Mouse (Mus musculus): ENCODE data around the gene Ptpn14. TPM values are rescaled to one million over a fixed set of nuclear protein-coding genes. Genes with fewer than 3 reads are reported as not detected.
A peak's percentile ranks its signal among the peaks of the same experiment; 100 is the strongest.

Ptpn14 gene
- total RNA-seq, 2 experiments from 2014 or later, result 13.2 to 13.9 TPM

GRCm38 (mm10) chr1:189879212-189879611 lies 151.1 kb downstream of the Ptpn14 start:
- no peak overlapping the region for H3K4me3 ChIP-seq
- H3K27ac ChIP-seq, result no peak overlapping the region
- intact Hi-C loops (cut with DNase I), result no loop called here
- DNase-seq (ENCODE audit: extremely low spot score in 1 of 2, low spot score in 2 of 2), result no peak
- TF ChIP-seq CTCF (IDR thresholded peaks at IDR 0.05), result peak; percentile 31

GRCm38 (mm10) chr1:189879965-189880364 lies 151.9 kb downstream of the Ptpn14 start:
- no peak for DNase-seq (ENCODE audit: extremely low spot score in 1 of 2, low spot score in 2 of 2)
- H3K27ac ChIP-seq, result no peak overlapping the region
- intact Hi-C loops (cut with DNase I), result loop anchor here (5.0 kb wide), 1 partner anchor 853 kb away; no protein-coding TSS in a partner anchor
- TF ChIP-seq CTCF (IDR thresholded peaks at IDR 0.05), result no peak
- no peak overlapping the region for H3K4me3 ChIP-seq

GRCm38 (mm10) chr1:189880745-189881144 lies 152.7 kb downstream of the Ptpn14 start:
- TF ChIP-seq CTCF (IDR thresholded peaks at IDR 0.05), result no peak
- no peak overlapping the region for H3K4me3 ChIP-seq
- DNase-seq (ENCODE audit: extremely low spot score in 1 of 2, low spot score in 2 of 2), result no peak
- intact Hi-C loops (cut with DNase I), result loop anchor here (5.0 kb wide), 1 partner anchor 853 kb away; no protein-coding TSS in a partner anchor
- no peak overlapping the region for H3K27ac ChIP-seq

GRCm38 (mm10) chr1:189882886-189883285 lies 154.8 kb downstream of the Ptpn14 start:
- H3K27ac ChIP-seq, result no peak overlapping the region

GRCm38 (mm10) chr1:189883531-189884170 lies 155.6 kb downstream of the Ptpn14 start:
- intact Hi-C loops (cut with DNase I), result loop anchor here (1.0 to 5.0 kb wide), 2 partner anchors 182 to 856 kb away; no protein-coding TSS in a partner anchor
- peak; percentile 54 for TF ChIP-seq CTCF (IDR thresholded peaks at IDR 0.05)
- DNase-seq (ENCODE audit: extremely low spot score in 1 of 2, low spot score in 2 of 2), result peak; percentile 48 to 62
- no peak overlapping the region for H3K4me3 ChIP-seq
- no peak overlapping the region for H3K27ac ChIP-seq

More at GRCm38 (mm10) chr1:189882886-189883285, 154.8 kb downstream of the Ptpn14 start:
- no peak overlapping the region for H3K4me3 ChIP-seq
- intact Hi-C loops (cut with DNase I), result loop anchor here (1.0 to 5.0 kb wide), 2 partner anchors 182 to 856 kb away; no protein-coding TSS in a partner anchor
- DNase-seq (ENCODE audit: extremely low spot score in 1 of 2, low spot score in 2 of 2), result peak in 1 of 2 experiments; percentile 50
- TF ChIP-seq CTCF (IDR thresholded peaks at IDR 0.05), result peak; percentile 78

- DNase-seq (ENCODE audit: extremely low spot score in 1 of 2, low spot score in 2 of 2), result no peak
- Histone ChIP-seq H3K27ac (no peak overlapping the region), H3K4me3 (no peak overlapping the region)
- intact Hi-C loops (cut with DNase I), result loop anchor here (5.0 kb wide), 1 partner anchor 858 kb away; no protein-coding TSS in a partner anchor
- TF ChIP-seq CTCF (IDR thresholded peaks at IDR 0.05), result no peak
These were observed 156.9 kb downstream of the Ptpn14 start for GRCm38 (mm10) chr1:189884951-189885350.

GRCm38 (mm10) chr1:189885975-189886374 lies 157.9 kb downstream of the Ptpn14 start:
- no peak overlapping the region for H3K27ac ChIP-seq
- TF ChIP-seq CTCF (IDR thresholded peaks at IDR 0.05), result no peak
- no peak overlapping the region for H3K4me3 ChIP-seq
- intact Hi-C loops (cut with DNase I), result loop anchor here (2.0 kb wide), 1 partner anchor 911 kb away; no protein-coding TSS in a partner anchor
- DNase-seq (ENCODE audit: extremely low spot score in 1 of 2, low spot score in 2 of 2), result no peak

GRCm38 (mm10) chr1:189887518-189887917 lies 159.4 kb downstream of the Ptpn14 start:
- peak; percentile 53 to 66 for DNase-seq (ENCODE audit: extremely low spot score in 1 of 2, low spot score in 2 of 2)
- Histone ChIP-seq H3K27ac (no peak overlapping the region), H3K4me3 (no peak overlapping the region)
- intact Hi-C loops (cut with DNase I), result loop anchor here (1.0 to 2.0 kb wide), 3 partner anchors 40 to 909 kb away; no protein-coding TSS in a partner anchor
- TF ChIP-seq CTCF (IDR thresholded peaks at IDR 0.05), result peak; percentile 86

- TF ChIP-seq CTCF (IDR thresholded peaks at IDR 0.05), result no peak
- Histone ChIP-seq H3K27ac (no peak overlapping the region), H3K4me3 (no peak overlapping the region)
- DNase-seq (ENCODE audit: extremely low spot score in 1 of 2, low spot score in 2 of 2), result no peak
- intact Hi-C loops (cut with DNase I), result no loop called here
These were observed 160.7 kb downstream of the Ptpn14 start for GRCm38 (mm10) chr1:189888749-189889148.

- TF ChIP-seq CTCF (IDR thresholded peaks at IDR 0.05), result no peak
- DNase-seq (ENCODE audit: extremely low spot score in 1 of 2, low spot score in 2 of 2), result no peak
- intact Hi-C loops (cut with DNase I), result loop anchor here (2.0 kb wide), 2 partner anchors 27 to 67 kb away; no protein-coding TSS in a partner anchor
- Histone ChIP-seq H3K27ac (peak overlapping the region; percentile 28; the same call in 1 of the 2 replicates), H3K4me3 (no peak overlapping the region)
These were observed 166.1 kb downstream of the Ptpn14 start for GRCm38 (mm10) chr1:189894191-189894590.

GRCm38 (mm10) chr1:189897861-189898260 lies 169.8 kb downstream of the Ptpn14 start:
- Histone ChIP-seq H3K27ac (no peak overlapping the region), H3K4me3 (no peak overlapping the region)
- intact Hi-C loops (cut with DNase I), result no loop called here
- no peak for TF ChIP-seq CTCF (IDR thresholded peaks at IDR 0.05)
- DNase-seq (ENCODE audit: extremely low spot score in 1 of 2, low spot score in 2 of 2), result no peak

GRCm38 (mm10) chr1:189898708-189899107 lies 170.6 kb downstream of the Ptpn14 start:
- H3K27ac ChIP-seq, result no peak overlapping the region
- no peak for DNase-seq (ENCODE audit: extremely low spot score in 1 of 2, low spot score in 2 of 2)
- intact Hi-C loops (cut with DNase I), result no loop called here
- no peak overlapping the region for H3K4me3 ChIP-seq
- TF ChIP-seq CTCF (IDR thresholded peaks at IDR 0.05), result no peak
